Mouse (Mus musculus) cerebral cortex, adult 2 months (tissue): ENCODE results near the gene Plcg2.

ENCODE experiments used
- WGBS: fragments of 180-500 bp; shearing (Covaris S2); methylation state at CpG from one replicate; pipeline ENCODE4 v1.1.7; 2018; 5-methylcytosine and 5-hydroxymethylcytosine counted together

The Plcg2 gene

DNA sequence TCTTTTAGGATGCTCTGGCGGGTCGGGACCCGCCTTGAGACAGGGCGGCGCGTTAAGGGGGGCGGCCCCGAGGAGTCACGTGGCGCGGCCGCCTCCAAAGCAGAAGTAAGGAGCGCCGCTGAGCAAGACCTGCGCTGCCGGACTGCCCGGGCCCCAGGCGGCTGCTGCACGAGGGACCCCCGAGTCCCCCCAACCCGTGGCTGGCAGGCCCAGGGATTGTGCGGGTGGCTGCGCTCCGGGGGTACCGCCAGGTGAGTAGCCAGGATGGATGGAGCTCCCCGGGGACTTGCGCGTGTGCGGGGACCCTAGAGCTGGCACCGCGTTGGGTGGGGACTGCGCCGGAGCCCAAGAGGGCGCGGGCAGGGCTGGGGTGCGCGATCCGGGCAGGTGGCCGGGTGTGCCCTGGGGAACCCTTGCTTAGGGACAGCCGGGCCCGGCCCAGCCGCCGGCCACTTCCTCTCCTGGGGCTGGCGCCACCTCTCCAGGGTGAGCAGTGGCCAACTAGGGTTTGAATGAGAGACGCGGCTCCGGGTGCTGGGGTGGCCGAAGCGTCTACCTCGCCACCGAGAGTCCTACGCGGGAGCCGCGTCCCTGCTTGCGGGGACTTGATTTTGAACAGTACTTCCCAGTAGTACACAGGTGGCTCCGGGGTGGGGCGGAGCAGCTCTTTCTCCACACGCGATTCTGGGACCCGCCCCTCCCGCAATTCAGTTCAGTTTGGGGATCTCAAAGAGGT, at the start of gene Plcg2:
Gene Plcg2 (plus strand): TSS at position 113 of the 736 bp plus-strand sequence.
- WGBS, result 1% methylated on average over 62 of the region's 62 CpGs

DNA sequence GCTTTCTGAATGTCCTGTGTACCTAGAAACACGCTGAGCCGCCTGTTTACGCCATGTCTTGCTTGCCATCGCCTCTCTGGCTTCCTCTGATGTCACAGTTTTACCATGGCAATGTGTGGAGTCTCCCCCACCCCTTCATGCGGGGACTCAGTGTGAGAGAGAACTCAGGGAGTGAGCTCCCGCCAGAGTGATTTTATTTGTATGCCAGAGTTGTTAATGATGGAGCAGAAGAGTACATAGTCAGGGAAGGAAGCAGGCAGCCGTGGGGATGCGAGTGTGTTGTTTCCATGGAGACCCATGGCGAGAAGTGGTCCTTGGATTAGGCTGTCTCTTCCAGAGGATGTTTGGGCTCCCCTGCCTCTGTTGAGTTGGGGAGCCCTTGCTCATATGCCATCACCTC, 47.0 kb upstream of the Plcg2 start:
- 37% methylated on average over 9 of the region's 9 CpGs for WGBS

DNA sequence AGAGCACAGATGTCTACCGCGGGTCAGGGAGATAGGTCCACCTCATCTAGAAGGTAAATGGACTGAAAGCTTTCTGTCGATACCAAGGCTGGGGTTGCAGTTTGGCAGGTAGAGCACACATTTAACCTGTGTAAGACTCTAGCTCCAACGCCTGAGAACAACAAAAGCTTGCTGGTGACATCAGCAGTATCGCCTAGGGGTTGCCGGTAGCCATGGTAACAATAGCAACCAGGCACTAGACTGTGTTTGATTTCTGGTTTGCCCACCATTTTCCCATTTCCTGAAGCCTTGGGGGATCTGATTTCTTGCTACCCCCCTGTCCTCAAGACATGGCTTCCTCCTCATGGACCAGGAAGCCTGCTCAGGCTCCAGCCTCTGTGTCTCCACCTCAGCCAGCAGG, 44.1 kb upstream of the Plcg2 start:
- WGBS, result 61% methylated on average over 6 of the region's 6 CpGs

DNA sequence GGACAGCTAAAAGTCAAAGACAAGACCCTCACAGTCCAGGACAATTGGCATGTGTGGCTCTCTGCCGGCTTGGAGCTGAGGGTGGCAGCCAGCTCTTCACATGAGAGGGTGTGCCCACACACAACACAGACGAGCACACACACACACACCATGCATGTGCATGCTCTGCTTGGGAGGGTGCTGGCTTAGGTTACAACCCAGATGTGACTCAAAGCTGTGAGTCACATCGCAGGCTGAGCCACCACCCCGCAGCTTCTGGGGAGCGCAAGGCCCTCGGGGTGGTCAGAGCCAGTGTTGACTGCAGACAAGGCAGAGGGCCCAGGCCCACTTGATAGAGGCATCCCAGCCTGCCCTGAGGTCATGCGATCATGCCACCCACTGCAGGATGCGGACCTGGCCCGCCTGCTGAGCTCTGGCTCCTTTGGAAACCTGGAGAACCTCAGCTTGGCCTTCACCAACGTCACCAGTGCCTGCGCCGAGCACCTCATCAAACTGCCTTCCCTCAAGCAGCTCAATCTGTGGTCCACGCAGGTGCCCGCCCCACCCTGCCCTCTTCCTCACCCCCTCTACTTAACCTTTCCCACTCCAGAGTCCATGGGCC, 43.5 kb upstream of the Plcg2 start:
- WGBS, result 78% methylated on average over 14 of the region's 14 CpGs

DNA sequence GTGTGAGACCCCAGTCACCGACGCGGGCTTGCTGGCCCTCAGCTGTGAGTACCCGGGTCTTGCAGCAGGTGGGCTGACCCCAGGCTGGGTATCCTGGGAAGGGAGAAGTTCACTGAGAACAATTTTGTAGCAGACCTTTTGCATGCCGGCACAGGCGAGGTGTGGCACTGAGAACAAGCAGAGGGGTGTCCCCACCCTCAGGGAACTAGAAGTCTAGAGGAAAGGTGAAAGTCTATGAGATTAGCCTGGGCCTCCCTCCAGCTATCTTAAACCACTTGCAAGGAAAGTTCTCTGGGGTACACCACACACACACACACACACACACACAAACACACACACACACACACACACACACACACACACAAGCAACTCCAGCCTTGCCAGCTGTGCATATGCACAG, 42.4 kb upstream of the Plcg2 start:
- 87% methylated on average over 6 of the region's 6 CpGs for WGBS

DNA sequence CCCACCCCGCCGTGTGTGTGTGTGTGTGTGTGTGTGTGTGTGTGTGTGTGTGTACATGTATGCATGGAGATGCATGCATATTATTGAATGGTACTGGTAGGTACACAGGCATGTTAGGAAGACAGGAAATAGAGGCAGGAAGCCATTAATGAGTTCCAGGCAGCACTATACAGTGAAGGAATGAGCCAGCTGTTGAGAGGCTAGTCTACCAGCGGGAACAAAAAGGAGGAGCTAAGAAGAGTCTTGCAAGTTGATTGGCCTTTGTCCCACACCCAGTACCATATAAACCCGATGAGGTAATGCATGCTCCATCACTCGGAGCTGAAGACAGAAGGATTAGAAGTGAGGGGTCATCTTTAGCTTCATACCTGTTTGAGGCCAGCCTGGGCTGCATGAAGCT, 39.7 kb upstream of the Plcg2 start:
- 62% methylated on average over 5 of the region's 5 CpGs for WGBS

DNA sequence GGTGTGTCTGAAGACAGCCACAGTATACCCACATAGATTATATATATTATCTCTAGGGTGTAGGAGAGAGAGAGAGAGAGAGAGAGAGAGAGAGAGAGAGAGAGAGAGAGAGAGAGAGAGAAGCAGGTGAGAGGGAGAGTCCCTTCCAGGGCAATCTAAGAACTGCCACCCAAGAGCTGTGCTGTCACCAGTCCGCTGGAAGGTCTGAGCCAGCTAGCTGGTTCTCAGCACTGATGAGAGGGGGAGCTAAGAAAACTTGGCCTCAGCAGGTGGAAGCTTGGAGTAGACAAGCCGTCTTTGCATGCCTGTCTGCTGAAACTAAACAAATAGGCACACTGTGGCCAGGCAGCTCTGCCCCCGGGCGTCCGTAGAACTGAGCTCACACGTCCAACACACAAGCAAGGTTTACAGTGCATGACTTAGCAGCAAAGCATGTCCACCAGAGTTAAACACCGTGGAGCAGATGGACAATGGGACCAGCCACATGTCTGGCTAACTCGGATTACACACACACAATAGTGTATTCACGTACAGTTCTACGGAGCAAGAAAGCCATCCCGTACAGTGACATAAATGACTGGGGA, 35.3 kb upstream of the Plcg2 start:
- 42% methylated on average over 11 of the region's 11 CpGs for WGBS

DNA sequence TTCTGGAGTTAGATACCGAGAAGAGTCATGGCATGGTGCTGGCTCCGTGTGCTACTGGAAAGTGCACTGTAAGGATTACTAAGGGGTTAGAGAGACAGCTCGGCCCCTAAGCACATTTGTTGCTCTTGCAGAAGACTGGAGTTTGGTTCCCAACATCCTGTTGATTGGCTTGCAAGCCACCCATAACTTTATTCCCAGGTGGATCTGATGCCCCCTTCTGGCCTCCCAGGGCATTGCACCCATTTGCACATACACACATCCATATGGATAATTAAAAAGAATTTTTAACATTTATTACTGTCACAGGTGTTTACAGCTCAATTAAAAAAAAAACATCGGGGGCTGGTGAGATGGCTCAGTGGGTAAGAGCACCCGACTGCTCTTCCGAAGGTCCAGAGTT, 33.6 kb upstream of the Plcg2 start:
- WGBS, result 95% methylated on average over 6 of the region's 6 CpGs

DNA sequence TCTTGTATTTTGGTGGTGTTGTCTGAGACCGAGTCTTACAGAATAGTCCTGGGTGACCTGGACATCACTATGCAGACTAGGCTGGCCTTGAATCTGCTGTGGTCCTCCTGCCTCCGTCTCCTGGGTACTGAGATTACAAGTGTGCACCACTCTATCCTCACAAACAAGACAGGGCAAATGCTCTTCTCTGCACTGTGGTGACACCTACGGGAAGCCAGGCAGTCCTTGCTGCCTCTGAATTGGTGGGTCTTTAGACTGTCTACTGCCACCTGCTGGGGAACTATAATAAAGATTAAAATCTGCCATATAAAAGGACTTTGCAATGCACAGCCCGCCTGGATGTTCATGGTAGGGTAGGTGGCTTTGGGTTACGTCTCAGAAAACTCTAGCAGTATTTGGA, 32.8 kb upstream of the Plcg2 start:
- 23% methylated on average over 5 of the region's 5 CpGs for WGBS

DNA sequence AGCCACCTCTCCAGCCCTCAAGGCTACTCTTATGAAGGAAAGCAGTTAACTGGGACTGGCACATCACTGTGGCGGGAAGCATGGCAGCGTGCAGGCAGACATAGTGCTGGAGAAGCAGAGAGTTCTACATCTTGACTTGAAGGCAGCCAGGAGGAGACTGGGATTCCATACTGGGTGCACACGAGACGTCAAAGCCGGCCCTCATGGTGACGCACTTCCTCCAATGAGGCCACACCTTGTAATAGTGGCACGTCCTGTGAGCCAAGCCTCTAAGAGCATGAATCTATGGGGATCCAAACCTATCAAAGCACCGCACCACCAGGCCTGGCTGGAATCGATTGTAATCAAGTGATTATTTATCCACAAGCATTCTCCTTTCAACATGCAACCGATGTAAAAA, 30.6 kb upstream of the Plcg2 start:
- 81% methylated on average over 10 of the region's 10 CpGs for WGBS

DNA sequence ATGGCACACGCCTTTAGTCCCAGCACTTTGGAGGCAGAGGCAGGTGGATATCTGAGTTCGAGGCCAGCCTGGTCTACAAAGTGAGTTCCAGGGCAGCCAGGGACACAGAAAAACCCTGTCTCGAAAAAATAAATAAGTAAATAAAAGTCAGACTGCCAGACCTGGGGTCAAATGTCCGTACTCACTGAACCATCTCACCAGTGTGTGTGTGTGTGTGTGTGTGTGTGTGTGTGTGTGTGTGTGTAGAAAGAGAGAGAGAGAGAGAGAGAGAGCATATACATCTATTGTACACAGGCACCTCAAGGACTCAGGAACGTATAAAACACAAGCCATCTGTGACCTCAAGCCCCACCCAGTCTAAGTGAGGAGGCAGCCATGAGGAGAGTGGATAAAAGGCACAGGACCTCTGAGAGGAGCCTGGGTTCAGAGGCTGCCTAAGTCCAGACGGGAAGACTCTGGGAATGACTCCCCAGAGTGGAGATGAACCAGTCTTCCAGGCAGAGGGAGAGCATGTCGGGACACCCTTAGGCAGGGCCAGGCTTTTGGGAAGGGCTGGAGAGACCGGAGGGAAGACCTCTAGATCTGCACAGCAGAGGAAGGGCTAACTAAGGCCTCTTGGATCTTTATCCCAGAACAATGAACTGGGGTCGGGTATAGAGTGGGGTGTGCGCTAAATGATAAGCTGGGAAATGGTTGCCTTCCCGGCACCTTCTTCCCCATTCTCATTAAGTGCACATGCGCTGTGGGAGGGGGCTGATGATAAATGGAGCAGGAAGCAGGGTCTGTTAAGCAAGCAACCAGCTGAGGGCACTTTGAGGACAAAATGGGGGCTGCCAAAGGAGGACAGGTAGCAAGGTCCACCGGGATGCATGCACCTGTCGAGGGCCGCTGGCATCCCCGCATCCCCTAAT, 28.4 kb upstream of the Plcg2 start:
- WGBS, result 42% methylated on average over 16 of the region's 16 CpGs

DNA sequence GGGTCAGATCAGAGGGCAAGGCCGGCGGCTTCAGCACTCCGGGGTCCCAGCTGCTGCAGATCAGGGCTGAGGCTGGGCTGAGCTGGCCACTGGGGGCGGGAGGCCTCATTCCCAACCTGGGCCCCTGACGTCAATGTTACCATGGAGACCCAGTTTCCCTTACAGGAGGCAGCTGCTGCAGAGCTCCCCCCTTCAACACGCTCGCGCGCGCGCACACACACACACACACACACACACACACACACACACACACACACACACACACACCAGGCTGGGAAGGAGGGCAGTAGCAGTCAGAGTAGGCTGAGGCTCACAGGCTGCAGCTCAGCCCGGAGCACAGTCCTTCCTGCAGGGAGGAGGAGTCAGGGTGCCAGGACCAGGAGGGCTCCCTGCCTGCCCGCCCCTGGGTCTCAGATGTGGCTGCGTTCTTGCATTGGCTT, 27.7 kb upstream of the Plcg2 start:
- WGBS, result 0% methylated on average over 8 of the region's 14 CpGs

DNA sequence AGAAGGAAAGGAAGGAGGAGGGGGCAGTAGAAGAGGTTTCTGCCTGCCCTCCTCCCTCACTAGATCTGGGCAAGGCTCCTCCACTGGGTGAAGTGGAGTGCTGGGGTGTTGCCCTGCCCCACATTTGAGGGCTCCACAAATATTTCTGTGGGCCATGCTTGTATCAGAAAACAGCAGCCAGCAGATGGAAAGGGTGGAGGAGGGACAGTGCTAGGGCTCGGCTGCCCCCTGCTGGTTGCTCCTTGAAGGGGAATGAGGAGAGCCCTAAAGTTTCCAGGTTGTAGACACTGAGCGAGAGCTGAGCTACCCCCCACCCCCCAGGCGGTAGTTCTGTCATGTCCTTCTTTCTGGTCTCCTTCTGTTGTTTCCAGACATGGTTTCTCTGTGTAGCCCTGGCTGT, 26.9 kb upstream of the Plcg2 start:
- 21% methylated on average over 3 of the region's 3 CpGs for WGBS

DNA sequence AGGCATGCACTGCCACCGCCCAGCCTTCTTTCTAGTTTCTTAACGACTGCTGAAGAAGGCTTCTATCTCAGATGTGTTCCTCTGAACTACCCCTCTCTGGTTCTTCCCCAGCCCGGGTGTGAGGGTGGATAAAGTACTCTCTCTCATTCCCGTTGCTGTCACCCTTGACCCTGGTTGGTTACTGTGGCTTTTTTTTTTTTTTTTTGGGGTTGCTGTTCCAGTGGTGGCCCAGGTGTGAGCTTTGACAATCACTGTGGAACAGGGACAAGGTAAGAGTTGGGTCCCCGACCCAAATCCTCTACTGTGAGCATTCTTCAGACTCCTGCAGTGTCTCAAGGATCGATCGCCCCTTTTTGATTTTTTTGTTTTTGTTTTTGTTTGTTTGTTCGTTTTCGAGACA, 26.4 kb upstream of the Plcg2 start:
- WGBS, result 81% methylated on average over 9 of the region's 9 CpGs

DNA sequence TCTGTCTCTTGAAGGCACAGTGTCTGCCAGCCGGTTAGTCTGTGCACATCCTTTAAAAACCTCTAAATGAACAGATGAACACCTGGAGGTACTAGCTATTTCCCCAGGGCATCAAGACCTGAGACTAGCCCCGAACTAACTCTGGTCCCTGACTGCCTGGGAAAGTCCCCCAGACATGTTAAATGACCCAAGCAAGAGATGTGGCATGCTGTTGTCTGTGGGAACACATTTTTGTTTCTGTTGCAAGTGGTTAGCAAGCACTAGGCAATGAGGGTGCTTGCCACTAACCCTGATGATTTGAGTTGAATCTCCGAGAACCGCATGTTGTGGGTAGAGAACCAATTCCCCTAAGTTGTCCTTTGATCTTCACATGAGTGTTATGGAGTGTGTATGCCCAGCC, 25.8 kb upstream of the Plcg2 start:
- WGBS, result 90% methylated on average over 4 of the region's 4 CpGs

DNA sequence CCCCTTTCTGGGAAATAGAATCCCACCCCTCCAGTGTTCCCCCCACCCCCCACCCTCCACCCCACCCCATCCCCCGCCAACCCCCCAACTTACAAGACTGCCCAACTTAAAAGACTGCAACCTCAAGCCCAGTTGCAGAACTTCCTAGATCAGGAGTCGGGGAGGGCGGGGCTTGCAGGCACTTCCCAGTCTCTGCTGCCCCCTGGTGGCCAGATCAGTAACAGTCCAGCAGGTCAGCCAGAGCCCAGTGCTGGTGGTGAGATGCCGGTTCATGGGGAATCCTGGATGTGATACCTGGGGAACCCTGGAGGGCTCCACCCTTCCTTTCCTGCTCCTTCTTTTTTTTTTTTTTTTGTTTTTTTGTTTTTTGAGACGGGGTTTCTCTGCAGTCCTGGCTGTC, 23.1 kb upstream of the Plcg2 start:
- WGBS, result 0% methylated on average over 5 of the region's 5 CpGs

DNA sequence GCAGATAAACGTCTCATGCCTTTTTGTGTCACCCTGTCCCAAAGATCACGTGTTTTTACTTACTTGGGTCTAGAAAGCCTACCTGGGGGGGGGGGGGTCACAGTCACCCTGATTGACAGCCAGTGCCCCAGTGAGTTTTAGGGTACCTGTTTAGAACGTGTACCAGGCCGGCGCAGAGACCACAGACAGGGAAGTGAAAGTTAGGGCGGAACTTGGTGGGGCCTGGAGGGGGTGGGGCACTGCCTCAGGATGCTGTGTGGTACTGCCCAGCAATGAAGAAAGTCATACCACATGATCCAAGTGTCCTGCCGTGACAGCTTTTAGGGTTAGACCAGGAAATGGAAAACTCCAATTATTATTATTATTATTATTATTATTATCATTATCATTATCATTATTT, 22.3 kb upstream of the Plcg2 start:
- 75% methylated on average over 7 of the region's 7 CpGs for WGBS

DNA sequence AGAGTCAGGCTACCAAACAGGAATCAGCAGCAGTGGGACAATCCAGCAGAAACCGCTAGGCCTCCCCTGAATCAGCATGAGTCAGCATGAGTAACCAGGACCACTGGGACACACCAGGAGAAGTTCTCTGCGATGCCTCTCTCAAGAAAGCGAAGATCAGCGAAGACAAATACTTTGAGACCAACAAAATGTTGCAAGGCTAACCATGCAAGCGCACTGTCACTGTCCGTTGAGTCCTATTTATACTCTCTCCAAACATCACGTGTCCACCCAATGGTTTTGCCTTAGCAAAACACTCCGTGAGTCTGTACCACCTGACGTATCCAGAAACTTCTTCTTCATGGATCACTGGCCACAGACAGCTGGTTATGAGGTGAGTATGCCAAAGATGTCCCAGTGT, 18.1 kb upstream of the Plcg2 start:
- WGBS, result 96% methylated on average over 9 of the region's 9 CpGs

DNA sequence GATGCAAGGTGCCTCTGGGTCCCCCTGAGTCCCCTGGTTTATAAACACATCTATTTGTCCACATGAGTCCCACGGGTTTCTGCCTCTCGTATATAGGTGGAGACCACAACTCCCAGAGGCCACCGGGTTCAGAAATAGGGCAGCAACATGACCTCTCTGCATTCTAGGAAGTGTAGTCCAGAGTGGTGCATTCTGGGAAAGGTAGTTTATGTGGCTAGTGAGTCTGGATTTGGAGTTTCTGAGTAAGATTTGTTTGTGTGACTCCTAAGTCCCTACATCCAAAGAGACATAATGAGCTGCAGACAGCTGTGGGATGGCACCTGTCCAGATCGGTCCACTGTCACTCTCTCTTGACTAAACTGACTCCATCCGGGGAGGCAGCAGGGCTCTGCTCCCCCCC, 17.6 kb upstream of the Plcg2 start:
- WGBS, result 65% methylated on average over 5 of the region's 5 CpGs

DNA sequence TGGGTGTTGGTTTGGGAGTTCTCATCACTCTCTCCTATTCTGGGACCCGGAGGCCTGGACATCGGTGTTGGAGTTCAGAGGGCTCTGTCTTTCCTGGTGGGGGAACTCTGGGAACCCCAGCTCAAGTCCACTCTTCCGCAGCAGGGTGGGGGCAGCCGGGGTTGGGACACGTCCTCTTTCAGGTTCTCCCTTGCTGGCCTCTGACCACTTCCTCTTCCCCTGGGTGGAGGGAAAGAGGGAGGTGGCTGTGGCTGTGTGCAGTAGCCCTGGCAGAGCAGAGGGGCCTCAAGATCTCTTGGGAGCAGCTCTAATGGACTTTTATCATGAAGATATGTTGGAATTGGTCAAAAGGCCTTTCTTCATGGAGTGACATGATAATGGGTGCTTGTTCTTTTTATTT, 16.3 kb upstream of the Plcg2 start:
- WGBS, result 85% methylated on average over 5 of the region's 5 CpGs

DNA sequence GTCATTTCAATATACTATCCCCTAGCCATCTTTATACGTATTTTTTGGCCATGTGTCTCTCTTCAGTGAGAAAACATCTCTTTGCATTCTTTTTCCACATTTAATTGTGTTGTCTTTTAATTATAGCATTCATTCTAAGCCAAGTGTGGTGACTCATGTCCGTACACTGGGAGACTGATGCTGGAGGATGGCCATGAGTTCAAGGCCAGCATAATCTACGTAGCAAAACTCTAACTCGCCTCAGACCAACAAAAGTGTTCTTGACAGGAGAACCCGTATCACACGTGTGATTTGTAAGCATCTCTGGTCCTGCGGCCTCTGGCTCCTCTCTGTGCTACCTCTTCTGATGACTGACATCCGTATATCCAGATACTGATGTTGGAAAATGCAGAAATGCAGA, 13.4 kb upstream of the Plcg2 start:
- 72% methylated on average over 8 of the region's 8 CpGs for WGBS

DNA sequence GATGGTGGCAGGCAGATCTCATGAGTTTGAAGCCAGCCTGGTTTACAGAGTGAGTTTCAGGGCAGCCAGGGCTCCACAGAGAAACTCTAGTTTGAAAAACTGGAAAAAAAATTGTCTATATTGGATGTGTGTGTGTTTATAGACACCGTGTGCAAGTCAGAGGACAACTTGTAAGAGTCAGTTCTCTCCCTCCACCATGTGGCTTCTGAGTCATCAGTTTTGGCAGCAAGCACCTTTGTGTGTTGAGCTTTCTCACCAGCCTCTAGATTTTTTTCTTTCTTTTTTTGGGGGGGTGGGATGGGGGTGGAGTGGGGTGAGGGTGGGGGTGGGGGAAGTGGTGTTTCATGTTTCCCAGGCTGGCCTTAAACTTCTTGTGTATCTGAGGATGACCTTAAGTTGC, 12.8 kb upstream of the Plcg2 start:
- 36% methylated on average over 1 of the region's 1 CpGs for WGBS
